Mouse (Mus musculus): ENCODE results near the gene Brox.

Brox gene

GRCm38 (mm10) chr1:183272867-183273818 lies 23.9 kb downstream of the Brox start:
- peak; percentile 77 for DNase-seq (ENCODE audit: low spot score)

- DNase-seq (ENCODE audit: low spot score), result no peak
Measured at GRCm38 (mm10) chr1:183267666-183268065, 29.4 kb downstream of the Brox start.

- DNase-seq (ENCODE audit: low spot score), result no peak
Measured at GRCm38 (mm10) chr1:183265921-183266467, 31.1 kb downstream of the Brox start.

GRCm38 (mm10) chr1:183264145-183265008 lies 32.7 kb downstream of the Brox start:
- DNase-seq (ENCODE audit: low spot score), result no peak

GRCm38 (mm10) chr1:183252574-183252973 lies 44.5 kb downstream of the Brox start:
- peak; percentile 27 for DNase-seq (ENCODE audit: low spot score)

- DNase-seq (ENCODE audit: low spot score), result no peak
Measured at GRCm38 (mm10) chr1:183251818-183252217, 45.3 kb downstream of the Brox start.

GRCm38 (mm10) chr1:183250612-183251011 lies 46.5 kb downstream of the Brox start:
- DNase-seq (ENCODE audit: low spot score), result no peak

- no peak for DNase-seq (ENCODE audit: low spot score)
Measured at GRCm38 (mm10) chr1:183248144-183248543, 48.9 kb downstream of the Brox start.

- no peak for DNase-seq (ENCODE audit: low spot score)
Measured at GRCm38 (mm10) chr1:183243293-183243692, 53.8 kb downstream of the Brox start.

- peak; percentile 69 for DNase-seq (ENCODE audit: low spot score)
Measured at GRCm38 (mm10) chr1:183237901-183238300, 59.2 kb downstream of the Brox start.

GRCm38 (mm10) chr1:183236460-183236859 lies 60.6 kb downstream of the Brox start:
- DNase-seq (ENCODE audit: low spot score), result no peak

GRCm38 (mm10) chr1:183233679-183234174 lies 63.3 kb downstream of the Brox start:
- DNase-seq (ENCODE audit: low spot score), result no peak

- no peak for DNase-seq (ENCODE audit: low spot score)
Measured at GRCm38 (mm10) chr1:183232985-183233678, 63.9 kb downstream of the Brox start.

GRCm38 (mm10) chr1:183227469-183227868 lies 69.6 kb downstream of the Brox start:
- DNase-seq (ENCODE audit: low spot score), result no peak

Measured in MN1 (cell line).